Mouse (Mus musculus) macrophage (primary cell): Measurements from ENCODE around the gene Dpp8. TPM values are rescaled to one million over a fixed set of nuclear protein-coding genes. Genes with fewer than 3 reads are reported as not detected.
"Not testable (repeated sequence)": the region's sequence is repeated elsewhere in the genome, so short reads cannot be mapped to it uniquely, and the experiment has no call there.

Experiments
- H3K27ac ChIP-seq: fragments of 350-480 bp; formaldehyde crosslinking; 2 replicates; pipeline ENCODE4 v1.9.0; 2021
- H3K36me3 ChIP-seq: fragments of 350-480 bp; formaldehyde crosslinking; 2 replicates; pipeline ENCODE4 v1.9.0; 2021; ENCODE audit errors: inconsistent target
- H3K4me3 ChIP-seq: fragments of 350-480 bp; formaldehyde crosslinking; 2 replicates; pipeline ENCODE4 v1.9.0; 2021; ENCODE audit errors: inconsistent target
- H3K79me2 ChIP-seq: fragments of 350-480 bp; formaldehyde crosslinking; 2 replicates; pipeline ENCODE4 v1.9.0; 2021; ENCODE audit errors: inconsistent target
- WGBS: methylation state at CpG from one replicate; pipeline ENCODE4 v1.1.7; 2026; ENCODE audit warnings: inconsistent platforms; ENCODE audit not compliant: missing documents; 5-methylcytosine and 5-hydroxymethylcytosine counted together
- polyA plus RNA-seq: library from polyadenylated mRNA; stranded (reverse); fragments of 250-400 nt; gene quantifications from 3 replicates; pipeline ENCODE4 v1.2.4, GENCODE M21; 2018; ENCODE audit warnings: inconsistent platforms
- total RNA-seq, 78 experiments: library from RNA; depleted of rRNA; stranded (reverse); fragments of 250-400 nt; gene quantifications; 1 replicate in 9 of 78; 2 replicates in 24 of 78; 3 replicates in 43 of 78; 4 replicates in 2 of 78; pipeline ENCODE4 v1.2.4; 2018; ENCODE audit warnings: inconsistent platforms in 56 of 78

Dpp8 gene
- 100 to 1,000 TPM; 156 to 345 (median 254) TPM for total RNA-seq (2018; cell fraction: chromatin; rRNA removed)
- 10 to 100 TPM; 49.1 to 84.1 (median 66.1) TPM for total RNA-seq (2018; cell fraction: cytosol; rRNA removed)
- 100 to 1,000 TPM; 105 to 244 (median 149) TPM for total RNA-seq (2018; cell fraction: nucleus; rRNA removed)
- 55.7 to 65.9 TPM (median 64.1 TPM) in 3 replicates for polyA plus RNA-seq

GRCm38 (mm10) chr9:65032269-65033108 lies at the start of gene Dpp8:
TSS of gene Dpp8 (plus strand) at chr9:65032414.
- 1% methylated on average over 62 of the region's 85 CpGs for WGBS
- Histone ChIP-seq H3K27ac (peak within 1 kb of the TSS; percentile 81), H3K36me3 (no peaks in the 10 kb centered on the region; the same call in 1 of the 2 replicates)

GRCm38 (mm10) chr9:64985037-64985794 lies 47.0 kb upstream of the Dpp8 start:
- H3K27ac ChIP-seq = no peak overlapping the region
- WGBS = 88% methylated on average over 8 of the region's 8 CpGs

More at GRCm38 (mm10) chr9:65032269-65033108, at the start of gene Dpp8:
- Histone ChIP-seq H3K79me2 (peaks cover 27% of the 10 kb centered on the region), H3K4me3 (peak within 1 kb of the TSS; percentile 93)

GRCm38 (mm10) chr9:64985807-64986206 lies 46.4 kb upstream of the Dpp8 start:
- WGBS = 90% methylated on average over 9 of the region's 9 CpGs
- Histone ChIP-seq H3K4me3 (no peak overlapping the region), H3K27ac (no peak overlapping the region), H3K36me3 (peaks cover 69% of the 10 kb centered on the region), H3K79me2 (no peaks in the 10 kb centered on the region)

More at GRCm38 (mm10) chr9:64985037-64985794, 47.0 kb upstream of the Dpp8 start:
- Histone ChIP-seq H3K36me3 (peaks cover 70% of the 10 kb centered on the region), H3K79me2 (no peaks in the 10 kb centered on the region), H3K4me3 (no peak overlapping the region)

GRCm38 (mm10) chr9:64987651-64988050 lies 44.6 kb upstream of the Dpp8 start:
- no peak overlapping the region for H3K27ac ChIP-seq
- no peaks in the 10 kb centered on the region for H3K79me2 ChIP-seq
- H3K4me3 ChIP-seq = no peak overlapping the region
- H3K36me3 ChIP-seq = peaks cover 61% of the 10 kb centered on the region
- 100% methylated on average over 2 of the region's 2 CpGs for WGBS

- Histone ChIP-seq H3K79me2 (no peaks in the 10 kb centered on the region), H3K36me3 (peaks cover 56% of the 10 kb centered on the region), H3K4me3 (no peak overlapping the region), H3K27ac (no peak overlapping the region)
- 94% methylated on average over 6 of the region's 6 CpGs for WGBS
Measured at GRCm38 (mm10) chr9:64988443-64988842, 43.8 kb upstream of the Dpp8 start.

- Histone ChIP-seq H3K36me3 (peaks cover 41% of the 10 kb centered on the region), H3K27ac (no peak overlapping the region), H3K4me3 (no peak overlapping the region), H3K79me2 (no peaks in the 10 kb centered on the region)
- 94% methylated on average over 7 of the region's 7 CpGs for WGBS
Measured at GRCm38 (mm10) chr9:64990291-64990690, 41.9 kb upstream of the Dpp8 start.

GRCm38 (mm10) chr9:64995464-64995863 lies 36.8 kb upstream of the Dpp8 start:
- H3K27ac ChIP-seq, H3K79me2 ChIP-seq, H3K4me3 ChIP-seq: not testable (repeated sequence)
- WGBS = 86% methylated on average over 1 of the region's 1 CpGs
- peaks cover 12% of the 10 kb centered on the region; the same call in 1 of the 2 replicates for H3K36me3 ChIP-seq

- Histone ChIP-seq H3K79me2 (no peaks in the 10 kb centered on the region), H3K4me3 (no peak overlapping the region), H3K36me3 (peaks cover 10% of the 10 kb centered on the region; the same call in 1 of the 2 replicates), H3K27ac (0 out of 2 replicates have a peak overlapping the region, but pooled peaks have one; percentile 13)
- 82% methylated on average over 4 of the region's 4 CpGs for WGBS
Measured at GRCm38 (mm10) chr9:65001481-65001880, 30.7 kb upstream of the Dpp8 start.

GRCm38 (mm10) chr9:65005737-65006136 lies 26.5 kb upstream of the Dpp8 start:
- Histone ChIP-seq H3K36me3 (peaks cover 10% of the 10 kb centered on the region; the same call in 1 of the 2 replicates), H3K4me3 (no peak overlapping the region), H3K79me2 (no peaks in the 10 kb centered on the region), H3K27ac (no peak overlapping the region)
- WGBS = 98% methylated on average over 8 of the region's 8 CpGs

GRCm38 (mm10) chr9:65010632-65011031 lies 21.6 kb upstream of the Dpp8 start:
- H3K36me3 ChIP-seq = 0 out of 2 replicates have a peak, but pooled peaks cover 4% of the 10 kb centered on the region
- no peak overlapping the region for H3K27ac ChIP-seq
- WGBS = 66% methylated on average over 8 of the region's 8 CpGs
- H3K4me3 ChIP-seq = no peak overlapping the region
- H3K79me2 ChIP-seq = peaks cover 22% of the 10 kb centered on the region; the same call in 1 of the 2 replicates

- WGBS = 77% methylated on average over 6 of the region's 6 CpGs
- Histone ChIP-seq H3K79me2 (peaks cover 28% of the 10 kb centered on the region; the same call in 1 of the 2 replicates), H3K27ac (no peak overlapping the region), H3K4me3 (no peak overlapping the region), H3K36me3 (no peaks in the 10 kb centered on the region)
Measured at GRCm38 (mm10) chr9:65011304-65011703, 20.9 kb upstream of the Dpp8 start.

GRCm38 (mm10) chr9:65015461-65016222 lies 16.6 kb upstream of the Dpp8 start:
- Histone ChIP-seq H3K36me3 (no peaks in the 10 kb centered on the region), H3K79me2 (peaks cover 69% of the 10 kb centered on the region; the same call in 1 of the 2 replicates), H3K27ac (no peak overlapping the region), H3K4me3 (no peak overlapping the region)
- 95% methylated on average over 7 of the region's 7 CpGs for WGBS

- Histone ChIP-seq H3K36me3 (no peaks in the 10 kb centered on the region), H3K4me3 (no peak overlapping the region), H3K27ac (no peak overlapping the region), H3K79me2 (peaks cover 73% of the 10 kb centered on the region; the same call in 1 of the 2 replicates)
- 94% methylated on average over 4 of the region's 4 CpGs for WGBS
Measured at GRCm38 (mm10) chr9:65016241-65016977, 15.8 kb upstream of the Dpp8 start.
